Mouse (Mus musculus): ENCODE measurements around the gene Mmp15. TPM values are rescaled to one million over a fixed set of nuclear protein-coding genes. Genes with fewer than 3 reads are reported as not detected.
A peak's percentile ranks its signal among the peaks of the same experiment; 100 is the strongest.

The Mmp15 gene
- 10 to 100 TPM; 16.7 to 21.0 TPM for total RNA-seq (2021)
- long read RNA-seq, experiment 1, full-length matches to known transcripts: 48 of 55 reads
- long read RNA-seq, experiment 1, partial matches to known transcripts: 2 of 55 reads
- long read RNA-seq, experiment 1, other reads (novel, unspliced or antisense): 5 of 55 reads
- long read RNA-seq, experiment 2, full-length matches to known transcripts: 35 of 43 reads
- long read RNA-seq, experiment 2, partial matches to known transcripts: 8 of 43 reads
- long read RNA-seq, experiment 2, other reads (novel, unspliced or antisense): 0 of 43 reads

DNA sequence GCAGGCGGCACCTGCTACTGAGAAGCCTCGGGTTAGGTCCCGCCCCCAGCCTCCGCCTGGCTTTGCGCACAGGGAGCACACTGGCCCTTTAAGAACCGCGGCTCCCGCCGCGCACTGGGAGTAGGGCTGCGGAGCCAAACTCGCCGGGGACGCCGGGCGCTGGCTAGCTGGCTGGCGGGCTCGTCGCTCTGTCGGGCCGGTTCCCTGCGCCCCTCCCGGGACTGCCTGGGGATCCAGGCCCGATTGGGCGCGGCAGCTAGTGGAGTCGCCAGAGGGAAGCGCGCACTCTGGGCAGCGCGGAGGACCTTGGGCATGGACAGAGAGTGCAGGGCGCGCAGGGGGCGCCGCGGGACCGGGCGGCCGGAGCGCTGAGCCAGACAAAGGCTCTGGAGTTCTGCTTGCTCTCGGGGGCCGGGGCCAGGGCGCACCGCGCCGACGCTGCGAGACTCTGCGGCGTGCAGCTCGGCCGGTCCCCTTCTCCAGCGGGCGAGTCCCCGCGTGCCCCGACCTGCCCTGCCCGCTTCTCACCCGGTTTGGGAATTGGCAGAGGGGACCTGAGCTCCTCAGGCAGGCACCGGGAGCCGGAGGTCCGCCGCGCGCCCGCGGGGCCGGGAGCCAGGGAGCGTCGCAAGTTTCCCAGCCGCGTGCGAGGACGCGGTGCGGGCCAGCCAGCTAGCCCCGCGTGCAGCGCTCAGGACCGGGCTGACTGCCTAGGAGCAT lies at the start of gene Mmp15:
Gene Mmp15, plus strand, starts transcription at position 118 of the 720 bp plus-strand sequence.
- no peak; the same call in 1 of the 2 replicates for TF ChIP-seq CTCF (IDR thresholded peaks at IDR 0.05)
- Histone ChIP-seq H3K4me3 (peak within 1 kb of the TSS; percentile 81), H3K27ac (peak within 1 kb of the TSS; percentile 81)
- intact Hi-C loops (cut with DNase I): loop anchor here (2.0 kb wide), 1 partner anchor 82 kb away; the partner anchor contains the start of gene Cfap20
- peak; percentile 59 to 68 for DNase-seq (ENCODE audit: extremely low spot score in 1 of 2, low spot score in 2 of 2)

DNA sequence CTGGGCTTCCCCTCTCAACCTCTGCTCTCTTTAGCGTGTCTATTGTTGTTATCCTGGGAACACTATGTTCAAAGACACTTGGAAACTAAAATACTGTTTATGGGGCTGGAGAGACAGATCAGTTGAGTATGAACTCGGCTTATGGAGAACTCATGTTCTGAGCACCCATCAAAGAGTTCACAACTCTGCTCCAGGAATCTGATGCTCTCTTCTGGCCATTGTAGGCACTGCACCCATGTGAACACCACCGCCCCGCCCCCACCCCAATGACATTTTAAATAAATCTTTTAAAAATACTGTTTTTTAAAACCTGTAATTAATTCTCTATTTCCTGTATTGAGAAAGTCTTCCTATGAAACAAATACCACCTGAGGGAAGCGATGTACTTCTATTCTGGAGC lies 49.7 kb upstream of the Mmp15 start:
- no peak overlapping the region for H3K4me3 ChIP-seq
- peak; percentile 71 for TF ChIP-seq CTCF (IDR thresholded peaks at IDR 0.05)
- no peak overlapping the region for H3K27ac ChIP-seq
- DNase-seq (ENCODE audit: extremely low spot score in 1 of 2, low spot score in 2 of 2): no peak
- intact Hi-C loops (cut with DNase I): loop anchor here (2.0 kb wide), 1 partner anchor 48 kb away; no protein-coding TSS in a partner anchor

DNA sequence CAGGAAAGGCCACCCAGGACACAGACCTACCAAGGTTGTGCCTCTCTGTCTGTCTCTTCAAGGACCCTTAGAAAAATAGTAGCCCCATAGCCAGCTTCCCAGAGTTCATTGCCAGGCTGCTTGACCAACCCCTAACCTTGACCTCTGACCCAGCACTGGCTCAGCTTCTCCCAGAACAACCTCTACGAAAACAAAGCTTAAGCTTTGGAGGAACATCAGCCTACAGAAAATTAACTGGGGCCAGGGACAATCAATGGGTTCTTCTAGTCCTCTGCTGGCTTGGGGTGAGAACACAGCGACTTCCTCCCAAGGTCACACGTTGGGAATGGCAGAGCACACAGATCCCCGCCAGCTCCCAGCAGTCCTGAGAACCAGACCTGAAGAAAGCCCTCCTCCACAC lies 46.5 kb upstream of the Mmp15 start:
- TF ChIP-seq CTCF (IDR thresholded peaks at IDR 0.05): no peak
- Histone ChIP-seq H3K27ac (no peak overlapping the region), H3K4me3 (no peak overlapping the region)
- DNase-seq (ENCODE audit: extremely low spot score in 1 of 2, low spot score in 2 of 2): no peak
- intact Hi-C loops (cut with DNase I): no loop called here

DNA sequence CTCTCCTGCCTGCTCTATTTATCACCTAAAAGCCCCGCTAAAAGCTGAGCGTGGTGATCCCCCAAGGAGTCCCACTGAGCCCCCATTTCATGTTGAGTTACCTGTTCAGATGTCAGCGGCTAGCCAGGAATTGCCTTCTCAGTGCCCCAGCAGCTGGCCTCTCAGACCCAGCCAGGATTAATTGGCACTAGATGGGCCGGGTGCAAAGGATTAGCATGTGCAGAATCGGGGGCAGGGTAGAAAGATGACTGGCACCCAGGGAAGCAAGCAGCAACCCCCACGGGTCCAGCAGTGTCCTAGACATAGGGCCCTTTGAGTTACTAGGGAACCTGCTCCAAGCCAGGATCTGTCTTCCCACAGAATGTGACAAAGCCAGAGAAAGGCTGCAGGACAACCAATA lies 45.6 kb upstream of the Mmp15 start, which contains the start of gene Cngb1:
Gene Cngb1, minus strand, starts transcription at position 155 of the 400 bp plus-strand sequence.
- intact Hi-C loops (cut with DNase I): no loop called here
- TF ChIP-seq CTCF (IDR thresholded peaks at IDR 0.05): no peak
- Histone ChIP-seq H3K4me3 (no peak within 1 kb of the TSS), H3K27ac (no peak within 1 kb of the TSS)
- no peak for DNase-seq (ENCODE audit: extremely low spot score in 1 of 2, low spot score in 2 of 2)

DNA sequence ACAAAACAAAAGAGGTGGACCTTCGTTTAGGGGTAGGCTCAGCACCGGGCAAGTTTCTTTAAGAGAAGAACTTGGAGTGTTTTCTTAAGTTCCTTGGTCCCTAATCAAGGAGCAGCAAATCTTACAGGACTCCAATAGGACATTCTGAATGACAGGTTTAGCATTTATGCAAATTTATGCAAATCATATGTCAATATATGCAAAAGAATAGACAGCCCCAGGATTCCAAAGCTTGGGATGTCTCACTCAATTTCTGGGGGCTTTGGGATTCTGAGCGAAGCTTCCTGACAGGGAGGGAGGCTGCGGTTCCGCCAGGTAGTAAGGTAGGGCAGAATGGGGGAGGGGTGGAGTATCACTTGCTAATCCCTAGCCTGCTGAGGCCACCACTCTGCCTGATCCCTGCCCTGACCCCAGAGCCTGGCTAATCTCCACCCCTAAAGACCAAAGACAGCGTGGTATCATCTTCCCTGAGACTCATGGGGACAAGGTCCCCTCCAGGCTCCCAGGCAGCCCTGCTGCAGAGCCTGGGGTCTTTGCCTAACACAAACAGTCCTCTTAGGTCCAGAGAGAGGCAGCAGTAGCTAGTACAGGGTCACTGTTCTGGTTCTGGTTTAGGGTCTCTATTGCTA lies 41.6 kb upstream of the Mmp15 start, which contains the start of gene Tepp:
Gene Tepp, plus strand, starts transcription at position 225 of the 629 bp plus-strand sequence.
- no peak for TF ChIP-seq CTCF (IDR thresholded peaks at IDR 0.05)
- no peak for DNase-seq (ENCODE audit: extremely low spot score in 1 of 2, low spot score in 2 of 2)
- no peak within 1 kb of the TSS for H3K27ac ChIP-seq
- intact Hi-C loops (cut with DNase I): no loop called here
- H3K4me3 ChIP-seq: no peak within 1 kb of the TSS

DNA sequence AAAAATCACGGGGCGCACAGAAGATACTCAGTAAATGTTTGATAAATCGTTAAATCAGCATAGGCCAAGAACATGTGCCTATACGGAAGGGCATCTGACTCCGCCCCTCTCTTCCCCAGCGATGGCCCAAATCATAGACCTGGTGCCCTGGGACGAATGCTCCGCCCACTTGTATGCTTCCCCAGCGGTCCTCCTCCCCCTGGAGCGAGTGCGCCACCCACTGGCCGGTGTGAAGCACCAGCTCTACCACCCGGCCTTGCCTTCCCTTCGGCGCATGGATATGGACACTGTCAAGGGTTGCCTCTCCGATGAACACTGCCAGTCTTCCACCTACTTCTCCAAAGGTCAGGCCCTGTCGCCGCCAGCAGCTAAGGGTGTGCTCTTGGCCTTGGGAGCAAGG lies 39.2 kb upstream of the Mmp15 start:
- no peak for DNase-seq (ENCODE audit: extremely low spot score in 1 of 2, low spot score in 2 of 2)
- intact Hi-C loops (cut with DNase I): no loop called here
- peak; percentile 31 for TF ChIP-seq CTCF (IDR thresholded peaks at IDR 0.05)
- Histone ChIP-seq H3K27ac (no peak overlapping the region), H3K4me3 (no peak overlapping the region)

DNA sequence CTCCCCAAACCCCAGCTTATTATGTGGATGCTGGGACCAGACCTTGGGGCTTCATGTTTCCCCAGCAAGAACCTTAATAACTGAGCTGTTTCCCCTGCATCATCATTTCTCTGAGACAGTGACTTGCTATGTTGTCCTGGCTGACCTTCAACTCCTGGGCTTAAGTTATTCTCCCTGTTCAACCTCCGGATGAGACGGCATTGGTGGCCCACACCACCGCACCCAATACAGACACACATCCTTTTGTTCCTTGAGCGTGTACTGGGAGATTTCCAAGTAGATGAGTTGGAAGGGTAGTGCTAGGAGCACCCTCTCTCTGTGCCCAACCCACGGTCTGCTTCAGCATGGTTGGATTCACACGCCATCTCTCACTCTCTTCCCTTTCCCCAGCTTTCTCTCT lies 38.2 kb upstream of the Mmp15 start:
- no peak for TF ChIP-seq CTCF (IDR thresholded peaks at IDR 0.05)
- H3K27ac ChIP-seq: no peak overlapping the region
- H3K4me3 ChIP-seq: no peak overlapping the region
- intact Hi-C loops (cut with DNase I): no loop called here
- no peak for DNase-seq (ENCODE audit: extremely low spot score in 1 of 2, low spot score in 2 of 2)

DNA sequence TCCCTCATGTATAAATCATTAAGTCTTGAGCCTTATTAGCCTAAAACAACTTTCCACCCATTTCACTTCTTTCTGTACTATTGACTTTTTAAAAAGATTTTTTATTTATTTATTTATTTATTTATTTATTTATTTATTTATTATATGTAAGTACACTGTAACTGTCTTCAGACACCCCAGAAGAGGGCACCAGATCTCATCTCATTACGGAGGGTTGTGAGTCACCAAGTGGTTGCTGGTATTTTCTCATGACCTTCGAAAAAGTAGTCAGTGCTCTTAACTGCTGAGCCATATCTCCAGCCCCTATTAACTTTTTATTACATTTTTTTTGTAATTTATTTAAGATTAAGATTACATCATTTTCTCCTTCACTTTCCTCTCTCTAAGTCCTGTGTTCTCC lies 37.4 kb upstream of the Mmp15 start:
- DNase-seq (ENCODE audit: extremely low spot score in 1 of 2, low spot score in 2 of 2): no peak
- intact Hi-C loops (cut with DNase I): no loop called here
- Histone ChIP-seq H3K4me3 (no peak overlapping the region), H3K27ac (no peak overlapping the region)
- no peak; the same call in 1 of the 2 replicates for TF ChIP-seq CTCF (IDR thresholded peaks at IDR 0.05)

DNA sequence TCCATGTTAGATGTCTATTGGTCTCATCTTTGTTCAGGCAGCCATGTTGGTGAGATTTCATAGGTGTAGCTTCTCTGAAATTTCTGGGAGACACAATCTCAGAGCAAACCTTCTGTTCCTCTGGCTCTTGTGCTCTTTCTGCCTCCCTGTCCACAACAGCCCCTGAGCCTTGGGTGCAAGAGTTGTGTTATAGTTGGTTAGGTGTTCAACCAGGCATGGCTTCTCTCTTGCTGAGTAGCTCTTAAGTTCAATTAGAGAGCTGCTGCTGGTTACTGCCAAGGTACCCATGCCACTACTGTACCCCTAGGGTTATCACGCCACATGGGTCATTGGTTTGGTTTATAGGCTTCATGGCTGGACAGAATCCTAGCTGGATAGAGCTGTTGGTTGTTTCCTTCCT lies 36.7 kb upstream of the Mmp15 start:
- DNase-seq (ENCODE audit: extremely low spot score in 1 of 2, low spot score in 2 of 2): no peak
- Histone ChIP-seq H3K4me3 (no peak overlapping the region), H3K27ac (no peak overlapping the region)
- no peak for TF ChIP-seq CTCF (IDR thresholded peaks at IDR 0.05)
- intact Hi-C loops (cut with DNase I): no loop called here

DNA sequence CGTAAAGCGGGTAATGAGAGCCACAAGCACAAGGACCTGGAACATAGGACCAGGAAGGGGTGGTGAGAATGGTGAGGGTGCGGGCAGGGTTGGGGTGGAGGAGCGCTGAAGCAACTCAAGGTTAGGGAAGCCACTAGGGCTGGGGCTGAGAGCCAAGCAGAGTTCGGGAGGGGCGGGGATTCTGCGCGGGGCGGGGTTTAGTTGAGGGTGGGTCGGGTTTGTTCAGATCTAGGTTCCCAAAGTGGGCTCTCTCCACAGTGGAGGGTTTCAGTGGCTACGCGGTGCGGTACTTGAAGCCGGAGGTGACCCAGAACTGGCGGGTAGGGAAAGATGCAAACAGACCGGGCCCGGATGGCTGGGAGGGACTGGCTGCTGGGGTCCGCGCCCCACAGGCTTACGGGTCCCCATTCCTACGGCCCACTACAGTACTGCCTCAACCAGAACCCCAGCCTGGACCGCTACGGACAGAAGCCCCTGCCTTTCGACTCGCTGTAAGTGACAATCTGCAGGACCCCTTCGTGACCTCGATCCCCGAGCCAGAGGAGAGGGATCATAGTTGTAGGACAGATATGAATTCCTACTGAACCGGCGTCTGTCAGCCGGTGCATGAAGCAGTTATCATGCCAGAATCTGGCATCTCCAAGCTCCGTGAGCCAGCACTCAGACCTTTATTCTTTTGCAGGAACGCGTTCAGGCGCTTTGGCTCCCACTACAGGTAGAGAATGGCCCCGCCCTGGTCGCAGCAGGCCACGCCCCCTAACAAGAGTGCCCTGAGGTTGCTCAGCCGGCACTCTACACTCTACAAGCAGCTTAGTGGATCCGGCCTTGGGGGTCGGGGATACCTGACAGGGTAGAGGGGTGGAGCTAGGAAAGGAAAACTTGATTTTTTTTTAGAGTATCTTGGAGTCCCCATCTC lies 31.6 kb upstream of the Mmp15 start:
- no peak overlapping the region for H3K27ac ChIP-seq
- H3K4me3 ChIP-seq: peak overlapping the region; percentile 36
- peak; percentile 34 for TF ChIP-seq CTCF (IDR thresholded peaks at IDR 0.05)
- intact Hi-C loops (cut with DNase I): loop anchor here (10.0 kb wide), 1 partner anchor 226 kb away; no protein-coding TSS in a partner anchor
- DNase-seq (ENCODE audit: extremely low spot score in 1 of 2, low spot score in 2 of 2): no peak

DNA sequence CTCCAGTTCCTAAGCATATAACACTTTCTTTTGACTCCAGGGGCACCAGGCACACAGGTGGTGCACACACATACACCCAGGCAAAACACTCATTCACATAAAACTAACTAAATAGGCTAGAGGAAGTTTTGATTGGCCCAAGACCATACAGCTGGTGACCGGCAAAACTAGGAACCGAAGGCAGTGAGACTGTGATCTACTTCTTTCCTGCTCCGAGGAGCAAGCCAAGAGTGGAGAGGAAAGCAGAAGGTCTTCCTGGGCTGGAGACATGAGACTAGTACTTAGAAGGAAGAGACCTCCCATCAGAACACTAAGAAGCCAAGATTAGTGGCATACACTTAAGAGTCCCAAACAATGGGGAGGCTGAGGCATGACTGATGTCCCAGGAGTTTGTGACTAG lies 28.9 kb upstream of the Mmp15 start:
- TF ChIP-seq CTCF (IDR thresholded peaks at IDR 0.05): no peak
- Histone ChIP-seq H3K4me3 (no peak overlapping the region), H3K27ac (no peak overlapping the region)
- intact Hi-C loops (cut with DNase I): loop anchor here (10.0 kb wide), 1 partner anchor 228 kb away; no protein-coding TSS in a partner anchor
- DNase-seq (ENCODE audit: extremely low spot score in 1 of 2, low spot score in 2 of 2): no peak
